Mouse (Mus musculus): ENCODE measurements around the gene Lefty1.
"Not testable (repeated sequence)": the region's sequence is repeated elsewhere in the genome, so short reads cannot be mapped to it uniquely, and the experiment has no call there.

Gene Lefty1

GRCm38 (mm10) chr1:180974126-180974746 is 39.4 kb downstream of the Lefty1 start:
- H3K4me3 ChIP-seq (replicated peaks; ENCODE audit: low read length), result peak overlapping the region; percentile 17; the same call in 1 of the 2 replicates
- no peaks in the 10 kb centered on the region for H3K9me3 ChIP-seq (ENCODE audit: low read length)
- no peak for TF ChIP-seq NANOG (IDR thresholded peaks at IDR 0.05; ENCODE audit: borderline replicate concordance, low read length)
- TF ChIP-seq POU5F1 (IDR thresholded peaks at IDR 0.05; ENCODE audit: borderline replicate concordance, low read length), result no peak
- TF ChIP-seq CTCF (conservative IDR thresholded peaks at IDR 0.05; ENCODE audit: low read length), result peak; percentile 89
- peaks cover 39% of the 10 kb centered on the region for H3K36me3 ChIP-seq (ENCODE audit: insufficient read depth, low read length)
- H3K4me1 ChIP-seq (replicated peaks; ENCODE audit: low read depth, low read length), result peaks cover 83% of the 10 kb centered on the region
- H3K27me3 ChIP-seq (ENCODE audit: insufficient read depth, low read length), result no peaks in the 10 kb centered on the region

GRCm38 (mm10) chr1:180976110-180976679 is 41.4 kb downstream of the Lefty1 start:
- H3K4me1 ChIP-seq (replicated peaks; ENCODE audit: low read depth, low read length), result peaks cover 90% of the 10 kb centered on the region
- no peaks in the 10 kb centered on the region for H3K9me3 ChIP-seq (ENCODE audit: low read length)
- H3K4me3 ChIP-seq (replicated peaks; ENCODE audit: low read length), result no peak overlapping the region
- no peaks in the 10 kb centered on the region for H3K27me3 ChIP-seq (ENCODE audit: insufficient read depth, low read length)
- peaks cover 23% of the 10 kb centered on the region for H3K36me3 ChIP-seq (ENCODE audit: insufficient read depth, low read length)
- TF ChIP-seq POU5F1 (IDR thresholded peaks at IDR 0.05; ENCODE audit: borderline replicate concordance, low read length), result no peak
- peak; percentile 82 for TF ChIP-seq CTCF (conservative IDR thresholded peaks at IDR 0.05; ENCODE audit: low read length)

GRCm38 (mm10) chr1:180979484-180980251 is 44.8 kb downstream of the Lefty1 start:
- H3K4me1 ChIP-seq (replicated peaks; ENCODE audit: low read depth, low read length), result peaks cover 69% of the 10 kb centered on the region
- no peaks in the 10 kb centered on the region for H3K27me3 ChIP-seq (ENCODE audit: insufficient read depth, low read length)
- TF ChIP-seq CTCF (conservative IDR thresholded peaks at IDR 0.05; ENCODE audit: low read length), result no peak
- TF ChIP-seq POU5F1 (IDR thresholded peaks at IDR 0.05; ENCODE audit: borderline replicate concordance, low read length), result no peak
- no peak for TF ChIP-seq NANOG (IDR thresholded peaks at IDR 0.05; ENCODE audit: borderline replicate concordance, low read length)
- peak overlapping the region; percentile 39 for H3K4me3 ChIP-seq (replicated peaks; ENCODE audit: low read length)
- peaks cover 7% of the 10 kb centered on the region for H3K36me3 ChIP-seq (ENCODE audit: insufficient read depth, low read length)
- H3K9me3 ChIP-seq (ENCODE audit: low read length), result no peaks in the 10 kb centered on the region

- TF ChIP-seq NANOG (IDR thresholded peaks at IDR 0.05; ENCODE audit: borderline replicate concordance, low read length) (no peak), CTCF (conservative IDR thresholded peaks at IDR 0.05; ENCODE audit: low read length) (peak; percentile 46), POU5F1 (IDR thresholded peaks at IDR 0.05; ENCODE audit: borderline replicate concordance, low read length) (no peak)
- Histone ChIP-seq H3K4me1 (replicated peaks; ENCODE audit: low read depth, low read length) (peaks cover 61% of the 10 kb centered on the region), H3K9me3 (ENCODE audit: low read length) (no peaks in the 10 kb centered on the region), H3K36me3 (ENCODE audit: insufficient read depth, low read length) (peaks cover under 1% of the 10 kb centered on the region; the same call in 1 of the 2 replicates), H3K4me3 (replicated peaks; ENCODE audit: low read length) (peak overlapping the region; percentile 39), H3K27me3 (ENCODE audit: insufficient read depth, low read length) (no peaks in the 10 kb centered on the region)
Observed at GRCm38 (mm10) chr1:180980464-180980863, 45.6 kb downstream of the Lefty1 start.

GRCm38 (mm10) chr1:180981298-180982046 is 46.6 kb downstream of the Lefty1 start:
- H3K36me3 ChIP-seq (ENCODE audit: insufficient read depth, low read length); H3K4me3 ChIP-seq (replicated peaks; ENCODE audit: low read length); H3K27me3 ChIP-seq (ENCODE audit: insufficient read depth, low read length); H3K9me3 ChIP-seq (ENCODE audit: low read length): not testable (repeated sequence)
- peaks cover 53% of the 10 kb centered on the region for H3K4me1 ChIP-seq (replicated peaks; ENCODE audit: low read depth, low read length)

- H3K4me1 ChIP-seq (replicated peaks; ENCODE audit: low read depth, low read length), result peaks cover 14% of the 10 kb centered on the region
- peaks cover 17% of the 10 kb centered on the region; the same call in 1 of the 2 replicates for H3K36me3 ChIP-seq (ENCODE audit: insufficient read depth, low read length)
- H3K27me3 ChIP-seq (ENCODE audit: insufficient read depth, low read length), result no peaks in the 10 kb centered on the region
- TF ChIP-seq CTCF (conservative IDR thresholded peaks at IDR 0.05; ENCODE audit: low read length) (peak; percentile 66), POU5F1 (IDR thresholded peaks at IDR 0.05; ENCODE audit: borderline replicate concordance, low read length) (no peak)
- no peak overlapping the region for H3K4me3 ChIP-seq (replicated peaks; ENCODE audit: low read length)
- H3K9me3 ChIP-seq (ENCODE audit: low read length), result no peaks in the 10 kb centered on the region
Observed at GRCm38 (mm10) chr1:180986701-180987100, 51.9 kb downstream of the Lefty1 start.

- no peaks in the 10 kb centered on the region for H3K9me3 ChIP-seq (ENCODE audit: low read length)
- H3K36me3 ChIP-seq (ENCODE audit: insufficient read depth, low read length), result peaks cover 24% of the 10 kb centered on the region; the same call in 1 of the 2 replicates
- H3K27me3 ChIP-seq (ENCODE audit: insufficient read depth, low read length), result no peaks in the 10 kb centered on the region
- peaks cover 11% of the 10 kb centered on the region for H3K4me1 ChIP-seq (replicated peaks; ENCODE audit: low read depth, low read length)
- TF ChIP-seq POU5F1 (IDR thresholded peaks at IDR 0.05; ENCODE audit: borderline replicate concordance, low read length) (no peak), CTCF (conservative IDR thresholded peaks at IDR 0.05; ENCODE audit: low read length) (peak; percentile 95), NANOG (IDR thresholded peaks at IDR 0.05; ENCODE audit: borderline replicate concordance, low read length) (no peak)
- H3K4me3 ChIP-seq (replicated peaks; ENCODE audit: low read length), result no peak overlapping the region
Observed at GRCm38 (mm10) chr1:180987759-180988158, 52.9 kb downstream of the Lefty1 start.

All from E14TG2a.4 (cell line).